Mouse (Mus musculus): Measurements from ENCODE around the gene Parp2.

- TF ChIP-seq POLR2A (IDR thresholded peaks at IDR 0.05; ENCODE audit: insufficient read length, low read depth) = no peak
- TF ChIP-seq TCF3 (IDR thresholded peaks at IDR 0.05; ENCODE audit: insufficient read length, low read depth) = no peak
- no peak for TF ChIP-seq MYOG (IDR thresholded peaks at IDR 0.05; ENCODE audit: control insufficient read depth in 1 of 3, insufficient read depth in 1 of 3, insufficient read length in 2 of 3, low read depth in 2 of 3)
- TF ChIP-seq POLR2AphosphoS2 (IDR thresholded peaks at IDR 0.05; ENCODE audit: insufficient read length, low read depth) = no peak
- no peak for TF ChIP-seq TCF12 (IDR thresholded peaks at IDR 0.05; ENCODE audit: insufficient read depth, poor library complexity, severe bottlenecking)
- TF ChIP-seq MYOD1 (IDR thresholded peaks at IDR 0.05; ENCODE audit: control insufficient read depth in 1 of 3, insufficient read length in 2 of 3, low read depth in 2 of 3) = no peak
Observed at GRCm38 (mm10) chr14:50804683-50805082, 3.0 kb upstream of the Parp2 start.
